Mouse (Mus musculus): ENCODE data around the gene Ankrd44.

DNA sequence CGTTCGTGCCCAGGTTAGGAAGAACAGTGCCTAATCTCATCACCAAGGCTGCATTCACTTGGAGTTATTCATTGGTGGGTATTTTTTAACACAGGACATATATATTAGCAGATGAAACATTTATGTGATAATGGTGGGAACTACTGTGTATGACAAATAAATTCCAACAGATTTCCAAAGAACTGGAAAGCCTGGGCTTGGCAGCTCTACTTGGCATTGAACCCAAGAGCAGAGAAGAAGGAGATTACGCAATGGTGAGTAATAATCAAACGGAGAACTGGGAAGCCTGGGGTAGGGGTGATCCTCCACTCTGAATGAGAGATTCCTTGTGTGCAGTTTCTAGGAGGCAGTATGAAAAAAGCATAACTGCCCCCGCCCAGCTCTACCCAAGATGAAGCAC is 196.9 kb downstream of the Ankrd44 start:
- TF ChIP-seq CTCF (IDR thresholded peaks at IDR 0.05) (no peak), POLR2A (IDR thresholded peaks at IDR 0.05; ENCODE audit: insufficient read depth, low read depth, low read length) (no peak)

All from heart, adult 2 months (tissue).